Mouse (Mus musculus) lung, adult 18-20 months (tissue): ENCODE data around the gene Rps3a1.
"Not testable (repeated sequence)": the region's sequence is repeated elsewhere in the genome, so short reads cannot be mapped to it uniquely, and the experiment has no call there.

ENCODE experiments used
- DNase-seq, 2 experiments: peaks; one replicate each; pipeline ENCODE4 v3.0.0; 2022; ENCODE audit warnings: mixed read lengths in 2 of 2

Rps3a1 gene

DNA sequence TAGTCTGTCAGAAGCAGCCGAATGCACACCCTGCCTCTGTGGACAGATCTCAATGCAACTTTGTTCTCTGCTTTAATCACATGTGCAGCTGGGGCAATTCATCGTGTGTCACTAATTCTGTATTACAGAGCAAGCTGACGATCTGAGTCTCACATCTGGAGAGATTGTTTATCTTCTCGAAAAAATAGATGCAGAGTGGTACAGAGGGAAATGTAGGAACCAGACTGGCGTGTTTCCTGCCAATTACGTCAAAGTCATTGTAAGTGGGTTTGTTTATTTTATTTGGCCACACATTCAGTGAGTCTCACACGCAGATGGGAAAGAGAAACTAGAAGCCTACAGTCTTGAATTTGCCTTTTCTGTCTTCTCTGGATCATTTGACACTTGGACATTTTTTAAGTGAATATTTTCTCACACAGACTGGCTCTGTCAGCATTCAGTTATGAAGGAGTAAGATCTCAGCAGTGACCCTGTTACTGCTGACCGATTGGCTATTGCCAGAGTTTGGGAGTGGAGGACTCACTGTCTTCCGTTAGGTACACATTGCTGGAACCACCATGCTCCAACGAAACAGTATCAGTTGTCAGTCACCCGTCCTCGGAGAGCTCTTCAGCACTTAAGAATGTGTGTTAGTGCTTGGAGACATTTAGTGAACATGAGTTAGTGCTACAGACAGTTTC lies 27.7 kb downstream of the Rps3a1 start:
- DNase-seq = peak; percentile 25 to 66

DNA sequence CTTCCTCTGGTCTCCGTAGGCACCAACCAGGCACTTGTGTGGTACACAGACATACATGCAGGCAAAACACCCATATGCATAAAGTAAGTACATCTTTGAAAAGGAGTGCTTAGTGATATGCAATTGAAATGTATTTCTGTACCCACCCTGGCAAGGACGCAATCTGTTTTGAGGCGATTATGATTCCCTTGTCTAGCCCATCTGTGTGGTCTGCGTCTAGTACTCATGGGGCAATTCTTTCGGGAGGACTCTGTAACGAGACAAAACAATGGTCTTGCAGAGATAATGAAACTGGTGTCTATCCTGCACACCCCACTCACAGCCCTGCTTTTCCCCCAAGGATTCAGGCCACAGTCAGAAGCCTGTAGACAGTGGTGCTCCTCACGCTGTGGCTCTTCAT lies 29.7 kb downstream of the Rps3a1 start:
- DNase-seq = no peak

DNA sequence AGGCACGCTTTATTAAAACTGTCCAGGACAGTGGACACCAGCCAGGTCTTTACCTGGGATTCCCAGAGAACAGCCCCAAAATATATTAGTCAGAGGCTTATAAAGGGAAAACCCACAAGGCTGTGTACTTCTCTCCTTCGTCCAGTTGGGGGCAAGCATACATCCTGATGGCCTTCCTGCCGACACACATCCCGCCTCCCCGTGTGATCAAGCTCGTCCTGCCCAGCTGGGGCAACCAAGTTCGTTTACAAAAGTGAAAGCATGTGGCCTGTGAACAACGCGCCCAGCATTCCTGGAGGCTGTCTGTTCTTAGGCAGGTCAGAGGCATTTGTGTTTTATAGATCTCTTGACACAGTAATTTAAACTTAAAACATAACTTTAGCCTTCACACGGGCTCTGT lies 32.4 kb downstream of the Rps3a1 start:
- peak; percentile 64 to 69 for DNase-seq

DNA sequence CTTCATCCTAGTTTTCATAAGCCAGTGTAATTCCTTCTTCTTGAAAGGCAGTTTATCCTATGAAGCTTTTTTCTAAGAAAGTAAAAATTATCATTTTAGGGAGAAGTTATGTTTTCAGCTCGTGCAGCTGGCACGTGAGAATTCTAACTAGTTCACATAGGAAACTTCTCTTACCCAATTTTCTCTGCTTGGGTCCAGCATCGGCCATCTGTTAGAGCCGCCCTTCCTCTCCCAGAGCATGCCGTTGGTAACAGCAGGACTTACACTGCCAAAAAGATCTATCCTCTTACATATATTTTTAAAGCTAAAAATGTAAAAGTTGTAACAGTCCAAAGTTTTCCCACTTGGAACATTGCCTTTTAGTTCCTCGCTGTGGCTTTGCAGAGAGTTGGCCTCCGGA lies 33.4 kb downstream of the Rps3a1 start:
- no peak for DNase-seq

DNA sequence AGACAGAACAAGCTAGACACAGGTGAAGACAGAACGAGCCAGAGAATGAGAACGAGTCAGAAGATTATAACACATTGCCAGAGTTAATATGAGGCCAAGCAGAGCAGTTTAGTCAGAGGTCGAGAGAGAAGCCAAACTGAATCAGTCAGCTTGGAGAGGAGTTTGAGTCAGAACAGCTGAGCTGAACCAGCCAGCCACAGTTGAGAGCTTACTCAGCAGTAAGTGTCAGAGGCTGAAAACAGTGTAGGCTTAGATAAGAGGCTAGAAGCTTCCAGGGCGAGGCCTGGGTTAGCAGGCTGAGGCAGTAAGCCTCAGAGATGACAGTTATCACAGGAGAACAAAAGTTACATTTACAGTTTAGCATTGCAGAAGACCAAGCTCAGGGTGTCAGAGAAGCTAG lies 33.9 kb downstream of the Rps3a1 start:
- DNase-seq = no peak

DNA sequence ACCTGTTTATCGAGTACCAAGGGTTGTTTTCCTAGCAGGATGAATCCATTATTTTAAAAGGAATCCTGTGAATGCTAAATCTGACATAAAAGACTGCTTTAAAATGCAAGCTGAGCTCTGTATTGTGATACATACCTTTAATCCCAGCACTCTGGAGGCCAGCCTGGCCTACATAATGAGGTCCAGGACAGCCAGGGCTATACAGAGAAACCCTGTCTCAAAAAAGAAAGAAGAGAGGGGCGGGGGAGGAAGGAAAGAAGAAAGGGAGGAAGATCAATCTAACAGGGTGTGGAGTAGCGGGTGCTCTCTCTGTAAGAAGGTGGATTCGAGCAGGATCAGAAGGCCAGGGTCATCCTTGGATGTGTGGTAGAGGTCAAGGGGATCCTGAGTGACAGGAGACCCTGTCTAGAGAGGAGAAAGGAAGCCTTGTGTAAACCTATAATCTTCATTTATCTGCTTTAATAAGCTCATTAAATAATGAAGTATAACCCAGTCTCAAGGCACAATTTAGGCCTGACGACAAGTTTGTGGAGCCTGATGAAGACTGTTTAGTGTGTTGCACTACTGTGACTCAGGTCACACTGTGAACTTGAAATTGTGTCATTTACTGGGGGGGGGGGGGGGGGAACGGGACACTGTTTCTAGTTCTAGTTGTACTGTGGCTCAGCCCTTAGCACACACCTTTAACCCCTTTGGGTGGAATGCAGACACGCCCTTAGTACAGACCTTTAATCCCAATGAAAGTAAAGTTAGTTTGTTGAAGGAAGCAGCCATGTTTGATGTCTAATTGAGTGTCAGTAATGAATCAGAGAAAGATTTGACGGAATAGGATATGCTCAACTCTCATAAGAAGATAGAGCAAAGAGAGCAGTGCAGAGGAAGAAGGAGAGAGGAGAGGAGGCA lies 34.6 kb downstream of the Rps3a1 start:
- DNase-seq = no peak

DNA sequence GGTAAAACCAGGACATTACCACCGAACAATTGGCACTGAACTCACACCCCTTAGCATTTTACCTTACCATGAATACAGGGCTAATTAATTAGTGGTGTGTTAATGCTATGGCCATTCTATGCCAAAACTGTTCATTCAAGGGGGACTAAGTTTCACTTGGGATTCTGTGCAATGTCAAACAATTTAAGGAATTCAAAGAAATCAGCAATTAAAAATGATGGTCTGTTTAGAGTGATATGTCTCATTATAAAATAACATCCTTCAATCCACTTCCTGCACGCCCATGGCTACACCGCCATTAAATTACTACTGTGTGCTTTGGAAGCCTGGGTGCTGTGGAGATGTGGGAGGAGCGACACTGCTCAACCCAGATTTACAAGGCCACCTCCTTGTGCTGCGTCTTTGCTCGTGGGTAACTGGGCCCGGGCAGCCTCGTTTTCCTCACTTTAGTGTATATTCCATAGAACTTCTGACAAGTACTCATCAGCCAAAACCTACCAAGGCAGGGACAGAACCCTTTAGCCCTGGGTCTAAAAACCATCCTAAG lies 36.3 kb downstream of the Rps3a1 start:
- DNase-seq = no peak

DNA sequence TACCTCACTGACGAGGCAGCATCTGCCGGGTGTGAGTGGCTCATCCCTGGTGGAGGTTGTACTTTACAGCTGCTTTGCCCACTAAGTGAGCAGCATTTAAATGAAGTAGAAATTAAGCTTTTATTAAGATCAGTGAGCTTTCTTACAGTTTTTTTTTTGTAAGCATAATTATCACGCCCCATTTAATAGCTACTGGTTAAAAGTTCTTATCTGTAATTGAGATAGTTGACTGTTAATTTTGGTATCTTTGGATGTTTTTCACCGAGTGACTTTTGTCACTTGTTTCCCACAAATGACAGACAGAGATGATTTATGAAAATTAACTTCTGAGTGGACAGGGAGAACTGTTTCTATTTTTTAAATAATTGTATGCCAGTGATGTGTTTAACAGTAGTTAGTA lies 37.6 kb downstream of the Rps3a1 start:
- no peak for DNase-seq

DNA sequence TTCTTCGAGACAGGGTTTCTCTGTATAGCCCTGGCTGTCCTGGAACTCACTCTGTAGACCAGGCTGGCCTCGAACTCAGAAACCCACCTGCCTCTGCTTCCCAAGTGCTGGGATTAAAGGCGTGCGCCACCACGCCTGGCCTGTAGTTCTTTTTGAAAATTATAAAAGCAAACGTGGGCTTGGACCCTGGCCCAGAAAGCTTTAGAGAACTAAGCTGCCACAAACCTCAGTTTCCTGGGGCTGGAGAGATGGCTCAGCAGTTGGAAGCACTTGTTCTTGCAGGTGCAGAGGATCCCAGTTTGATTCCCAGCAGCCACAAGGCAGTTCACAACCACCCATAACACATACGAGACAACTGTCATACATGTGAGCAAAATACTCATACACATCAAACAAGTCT lies 38.1 kb downstream of the Rps3a1 start:
- not testable (repeated sequence) for DNase-seq

DNA sequence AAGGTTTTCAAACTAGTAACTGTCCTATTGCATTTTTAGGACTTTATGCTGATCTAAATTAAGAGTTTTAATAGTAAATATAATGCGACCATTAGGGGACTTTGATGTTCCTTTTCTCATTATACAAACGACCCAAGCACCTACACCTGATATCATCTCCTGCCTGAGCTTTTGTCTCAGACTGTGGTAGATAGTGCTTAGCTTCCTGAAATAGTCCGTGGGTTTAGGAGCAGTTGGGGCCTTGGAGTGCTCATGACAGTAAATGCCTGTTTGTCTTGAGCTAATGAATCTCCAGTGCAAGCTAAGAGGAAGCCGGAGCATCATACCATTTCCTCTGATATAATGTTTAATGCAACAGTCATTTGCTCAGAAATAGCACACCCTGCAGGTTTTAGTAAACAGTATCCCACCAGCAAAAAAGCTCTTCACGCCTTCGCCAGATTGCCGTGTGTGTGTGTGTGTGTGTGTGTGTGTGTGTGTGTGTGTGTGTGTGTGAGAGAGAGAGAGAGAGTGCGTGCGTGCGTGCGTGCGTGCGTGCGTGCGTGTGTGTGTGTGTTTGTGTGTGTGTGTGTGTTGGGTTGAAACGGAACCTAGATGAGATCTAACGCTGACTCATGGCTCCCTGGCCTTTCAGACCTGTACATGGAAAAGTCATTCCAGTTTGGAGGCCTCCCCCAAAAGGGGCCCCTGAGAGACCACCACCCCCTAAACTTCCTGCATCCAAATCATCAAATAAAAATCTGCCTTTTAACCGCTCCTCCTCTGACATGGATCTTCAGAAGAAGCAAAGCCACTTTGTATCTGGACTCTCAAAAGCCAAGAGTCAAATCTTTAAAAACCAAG lies 38.8 kb downstream of the Rps3a1 start:
- DNase-seq = no peak

DNA sequence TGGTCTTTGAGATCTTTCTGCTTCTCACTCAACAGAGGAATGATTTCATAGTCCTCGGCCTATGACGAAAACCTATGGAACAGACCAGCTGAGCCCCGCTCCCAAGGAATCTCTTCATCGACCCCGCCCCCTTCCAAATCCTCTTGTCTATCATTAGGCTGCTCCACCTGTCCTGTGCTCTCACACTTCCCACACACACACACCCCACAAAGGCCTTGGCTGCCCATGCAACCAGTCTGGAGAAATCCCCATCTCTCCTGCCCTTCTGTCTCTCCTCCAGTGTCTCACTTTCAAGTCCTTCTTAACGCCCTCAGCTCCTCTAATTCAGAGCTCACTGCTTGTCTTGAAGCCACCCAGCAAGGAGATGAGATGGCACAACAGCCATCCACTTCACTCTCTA lies 40.5 kb downstream of the Rps3a1 start:
- DNase-seq = no peak

DNA sequence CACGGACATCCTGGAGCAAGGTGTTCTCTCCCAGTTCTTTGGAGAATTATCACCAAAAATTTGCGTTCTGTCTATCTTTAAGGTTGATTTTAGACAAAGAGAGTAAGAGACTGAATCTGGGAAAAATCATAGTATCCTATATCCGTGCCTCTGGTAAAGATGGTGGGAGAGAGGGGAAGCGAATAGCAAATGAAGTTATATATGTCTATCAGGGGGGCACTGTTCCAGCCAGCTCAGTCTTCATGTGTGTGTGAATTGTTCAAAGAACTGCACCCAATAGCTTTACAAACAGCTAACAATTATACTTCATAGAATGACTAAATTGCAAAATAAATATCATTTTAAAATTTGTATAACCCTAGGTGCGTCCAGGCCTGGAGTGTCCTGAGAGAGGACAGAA lies 48.6 kb downstream of the Rps3a1 start:
- DNase-seq = no peak

DNA sequence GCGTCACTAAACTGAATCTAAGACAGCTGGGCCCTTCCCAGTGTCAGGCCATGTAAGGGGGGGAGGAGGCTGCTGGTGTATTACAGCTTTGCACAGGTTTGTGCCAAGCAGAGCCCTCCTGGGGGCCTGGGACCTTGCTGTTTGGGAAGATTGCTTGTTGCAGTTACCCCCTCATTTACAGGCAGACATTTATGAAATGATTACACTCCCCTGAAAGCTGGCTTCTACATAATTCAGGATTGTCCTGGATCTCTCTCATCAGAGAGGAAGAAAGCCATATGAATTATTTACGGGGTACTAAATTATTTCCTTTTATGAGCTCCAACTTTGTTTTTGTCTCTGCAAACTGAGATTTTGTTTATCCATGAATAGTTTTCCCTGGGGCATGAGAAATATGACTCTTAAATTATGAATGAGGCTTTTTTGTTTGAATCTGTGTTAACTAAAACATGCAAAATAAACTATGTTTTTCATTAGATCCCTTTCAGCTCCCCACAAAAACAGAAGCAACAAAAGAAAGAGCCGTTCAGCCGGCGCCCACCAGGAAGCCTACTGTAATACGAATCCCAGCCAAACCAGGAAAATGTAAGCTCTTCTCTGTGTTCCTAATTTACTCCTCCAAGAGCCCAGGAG lies 49.2 kb downstream of the Rps3a1 start:
- no peak for DNase-seq
